8 mouse cellular contexts compared by ENCODE assay signal in the genomic region with DNA sequence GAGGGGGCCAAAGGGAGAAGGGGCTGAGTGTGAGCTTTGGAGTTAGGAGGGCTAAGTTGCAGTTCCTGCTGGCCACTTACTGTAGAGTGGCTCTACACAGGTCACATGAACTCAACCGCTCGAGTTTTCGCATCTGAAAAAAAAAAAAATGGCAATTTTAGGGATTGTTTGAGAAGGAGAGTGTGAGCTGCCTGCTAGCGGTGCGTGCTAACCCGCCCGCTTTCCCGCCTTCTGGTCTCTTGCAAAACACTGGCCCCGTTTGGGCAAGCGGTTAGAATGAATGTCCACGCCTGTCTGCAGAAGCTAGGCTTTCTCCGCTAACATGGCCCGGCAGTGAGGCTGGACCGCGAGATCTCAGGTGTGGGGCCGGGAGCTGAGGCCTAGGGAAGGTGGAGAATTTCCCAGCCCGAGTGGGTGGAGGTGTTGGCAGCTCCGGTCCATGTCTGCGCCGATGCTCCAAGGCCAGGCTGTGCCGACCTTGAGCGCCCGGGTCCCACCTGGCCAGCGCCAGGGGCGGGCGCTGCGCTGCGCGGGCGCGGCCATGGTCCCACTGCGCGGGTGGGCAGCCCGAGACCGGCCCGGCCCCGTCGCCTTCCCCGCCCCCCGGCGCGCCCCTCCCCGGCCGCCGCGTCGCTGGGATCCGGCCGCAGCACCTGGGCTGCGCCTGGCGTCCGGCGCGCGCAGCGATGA. TPM values are rescaled to one million over a fixed set of nuclear protein-coding genes. Genes with fewer than 3 reads are reported as not detected.
DNase-seq lines count a peak whose midpoint lies in the region; ATAC-seq and TF ChIP-seq lines count a peak whose summit lies in the region.

A gene (plus strand): TSS at position 138 of the 690 bp plus-strand sequence.

- no peaks in the 10 kb centered on the region for H3K27me3 ChIP-seq in intestine, embryonic 14.5 days (replicated peaks; ENCODE audit: control insufficient read depth, insufficient read depth, low read length)
- H3K27me3 ChIP-seq in liver, embryonic 12.5 days (replicated peaks): no peaks in the 10 kb centered on the region
- H3K27me3 ChIP-seq in myocyte (ENCODE audit: control insufficient read depth, insufficient read depth, insufficient read length): no peaks in the 10 kb centered on the region

- ATAC-seq in intestine, embryonic 14.5 days (replicated peaks; ENCODE audit: low FRiP score, low TSS enrichment, low read depth): peak; percentile 61
- ATAC-seq in liver, embryonic 12.5 days: peak; percentile 44

- H3K4me2 ChIP-seq in intestine, embryonic 14.5 days (ENCODE audit: low read length): peak within 1 kb of the TSS; percentile 98
- peak within 1 kb of the TSS; percentile 91 for H3K4me2 ChIP-seq in liver, embryonic 12.5 days
- H3K4me2 ChIP-seq in myocyte (ENCODE audit: low read depth): peak within 1 kb of the TSS; percentile 82

- no peaks in the 10 kb centered on the region for H3K79me2 ChIP-seq in myocyte (ENCODE audit: control insufficient read depth, insufficient read depth)

- peak within 1 kb of the TSS; percentile 80 for H3K27ac ChIP-seq in intestine, embryonic 14.5 days (ENCODE audit: low read depth)
- H3K27ac ChIP-seq in liver, embryonic 12.5 days: peak within 1 kb of the TSS; percentile 99

- H3K36me3 ChIP-seq in intestine, embryonic 14.5 days (ENCODE audit: control insufficient read depth, insufficient read depth, low read length): no peaks in the 10 kb centered on the region
- H3K36me3 ChIP-seq in liver, embryonic 12.5 days: peaks cover 36% of the 10 kb centered on the region
- no peaks in the 10 kb centered on the region for H3K36me3 ChIP-seq in myocyte (ENCODE audit: control insufficient read depth, insufficient read depth)

- H3K9ac ChIP-seq in intestine, embryonic 14.5 days (ENCODE audit: low read length): peak within 1 kb of the TSS; percentile 56
- peak within 1 kb of the TSS; percentile 90 for H3K9ac ChIP-seq in liver, embryonic 12.5 days

- H3K4me3 ChIP-seq in intestine, embryonic 14.5 days (ENCODE audit: low read depth, low read length): peak within 1 kb of the TSS; percentile 52
- H3K4me3 ChIP-seq in liver, embryonic 12.5 days: peak within 1 kb of the TSS; percentile 76
- H3K4me3 ChIP-seq in myocyte: peak within 1 kb of the TSS; percentile 17

- peaks cover 11% of the 10 kb centered on the region for H3K4me1 ChIP-seq in intestine, embryonic 14.5 days (replicated peaks; ENCODE audit: control insufficient read depth, insufficient read depth, low read length)
- peaks cover 71% of the 10 kb centered on the region for H3K4me1 ChIP-seq in liver, embryonic 12.5 days

- peak within 1 kb of the TSS; percentile 12 for H3ac ChIP-seq in myocyte (ENCODE audit: control insufficient read depth, insufficient read length)

- H3K9me3 ChIP-seq in intestine, embryonic 14.5 days (ENCODE audit: control insufficient read depth, low read length): no peaks in the 10 kb centered on the region
- H3K9me3 ChIP-seq in liver, embryonic 12.5 days (replicated peaks): no peaks in the 10 kb centered on the region

- TF ChIP-seq POLR2A in myocyte (IDR thresholded peaks at IDR 0.05; ENCODE audit: insufficient read length, low read depth): no peak

- DNase-seq in left cerebral cortex, adult 18-20 months (ENCODE audit: low spot score in 2 of 2): peak; percentile 17 to 30
- DNase-seq in left cerebral cortex, adult 9 months (ENCODE audit: low spot score in 2 of 2): no peak
- DNase-seq in cerebellum, postnatal 10 days: peak; percentile 69 to 78
- DNase-seq in gastrocnemius, postnatal 10 days: peak; percentile 53
- peak; percentile 89 for DNase-seq in intestine, embryonic 14.5 days (ENCODE audit: low spot score)
- peak; percentile 50 to 62 for DNase-seq in urinary bladder, postnatal 36 days (ENCODE audit: low spot score in 2 of 2)

- WGBS in intestine, embryonic 14.5 days: under 1% methylated on average over 55 of the region's 56 CpGs
- under 1% methylated on average over 48 of the region's 56 CpGs for WGBS in liver, embryonic 12.5 days (ENCODE audit: insufficient replicate concordance)

TF ChIP-seq in myocyte, 11 proteins besides CTCF, POLR2A, EP300 and RAD21:
- TF ChIP-seq TCF3 (IDR thresholded peaks at IDR 0.05; ENCODE audit: insufficient read length, low read depth): no peak
- TF ChIP-seq CEBPB (IDR thresholded peaks at IDR 0.05; ENCODE audit: insufficient read depth, poor library complexity, severe bottlenecking): no peak
- no peak for TF ChIP-seq REST (IDR thresholded peaks at IDR 0.05; ENCODE audit: insufficient read depth, insufficient read length)
- TF ChIP-seq POLR2AphosphoS2 (IDR thresholded peaks at IDR 0.05; ENCODE audit: insufficient read length, low read depth): no peak
- no peak for TF ChIP-seq E2F4 (IDR thresholded peaks at IDR 0.05; ENCODE audit: insufficient read depth)
- TF ChIP-seq MYOD1 (IDR thresholded peaks at IDR 0.05; ENCODE audit: control insufficient read depth in 1 of 3, insufficient read length in 2 of 3, low read depth in 2 of 3): peak in 1 of 3 experiments; percentile 33
- TF ChIP-seq MAX (IDR thresholded peaks at IDR 0.05; ENCODE audit: low read depth): no peak

RNA-seq across cellular contexts. Expression of the gene that starts here (rescaled TPM):
- 1 to 10 TPM; 2.7 to 4.3 TPM for total RNA-seq in left cerebral cortex, adult 18-20 months (2021)
- under 1 TPM; 0.66 to 0.81 TPM for total RNA-seq in gastrocnemius, postnatal 10 days (2021)
- polyA plus RNA-seq in intestine, embryonic 14.5 days (2014; fragmentation: Nextera tagmentation; extraction: Ambion mirVana): 11.9 and 14.7 TPM in 2 replicates
- 12.9 and 13.7 TPM in 2 replicates for polyA plus RNA-seq in liver, embryonic 12.5 days (2016; fragmentation: Nextera tagmentation; extraction: Ambion mirVana)
- 0.70 TPM for polyA plus RNA-seq in myocyte (2012; fragmentation: generic; extraction: Trizol)

Comparison
In these comparisons a context has a peak if more than half of its experiments do, and no peak if none do; other contexts are left out.
1. DNase-seq: peak in left cerebral cortex, adult 18-20 months (2 of 2), cerebellum, postnatal 10 days (2 of 2), intestine, embryonic 14.5 days (single experiment) and urinary bladder, postnatal 36 days (2 of 2); none in left cerebral cortex, adult 9 months (0 of 2).
2. Peak in DNase-seq in gastrocnemius, postnatal 10 days; RNA of the gene not detected or under 1 TPM.
3. H3K4me3 ChIP-seq: peak in every context shown above with its lines; median percentile 76 in liver, embryonic 12.5 days; 52 in intestine, embryonic 14.5 days; 17 in myocyte.
4. Peak in every context shown above with its lines, with median percentiles within 50 percentile points of each other: H3K4me2 ChIP-seq.